In the genomic region with DNA sequence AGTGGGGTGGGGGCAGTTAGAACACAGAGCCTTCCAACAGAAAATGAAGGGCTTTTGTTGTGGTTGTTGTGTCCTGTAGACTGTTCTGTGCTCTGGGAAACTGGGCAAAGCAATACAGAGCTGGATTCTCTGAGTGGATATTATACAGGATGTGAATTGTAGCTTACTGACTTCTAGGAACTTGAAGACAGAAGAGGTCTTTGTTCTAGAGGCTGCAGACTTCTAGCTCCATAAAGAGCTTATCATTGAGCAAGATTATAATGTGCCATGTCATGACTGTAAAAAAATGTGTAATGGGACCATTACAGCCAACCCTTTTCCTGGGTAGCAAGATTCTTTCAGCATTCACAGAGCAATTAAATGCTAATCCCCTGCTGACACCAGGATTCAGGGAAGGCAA, we compare ENCODE assay signal across 10 mouse cellular contexts. TPM values are rescaled to one million over a fixed set of nuclear protein-coding genes. Genes with fewer than 3 reads are reported as not detected.
DNase-seq lines count a peak whose midpoint lies in the region; ATAC-seq and TF ChIP-seq lines count a peak whose summit lies in the region.
"Had no signal": no experiment of that assay in that cellular context is flagged by ENCODE, and none has a peak within 500 bp of the region (broad histone marks: within the 10 kb centered on the region; RNA-seq: fewer than 3 reads in every experiment).

No protein-coding gene starts in this region.

- no peak for TF ChIP-seq CTCF in spleen, adult 2 months (IDR thresholded peaks at IDR 0.05; ENCODE audit: extremely low read depth, insufficient read depth, insufficient read length, insufficient replicate concordance)
- no peak for TF ChIP-seq CTCF in stomach, postnatal 0 days (IDR thresholded peaks at IDR 0.05; ENCODE audit: low read depth)

- no peak overlapping the region for H3K4me2 ChIP-seq in heart, embryonic 13.5 days
- no peak overlapping the region for H3K4me2 ChIP-seq in limb, embryonic 13.5 days (replicated peaks)
- no peak overlapping the region for H3K4me2 ChIP-seq in stomach, postnatal 0 days (replicated peaks; ENCODE audit: low read depth)

- peak overlapping the region; percentile 59 for H3K27ac ChIP-seq in heart, embryonic 13.5 days (replicated peaks)
- peak overlapping the region; percentile 51; the same call in 1 of the 2 replicates for H3K27ac ChIP-seq in spleen, adult 2 months (ENCODE audit: insufficient read depth, low read length)
- peak overlapping the region; percentile 45; the same call in 1 of the 2 replicates for H3K27ac ChIP-seq in limb, embryonic 13.5 days
- H3K27ac ChIP-seq in stomach, postnatal 0 days (replicated peaks): peak overlapping the region; percentile 82

- ATAC-seq in heart, embryonic 13.5 days (ENCODE audit: extremely low read depth, insufficient number of reproducible peaks, low FRiP score, low TSS enrichment): no peak
- no peak for ATAC-seq in limb, embryonic 13.5 days (ENCODE audit: low FRiP score, low read depth)
- peak; percentile 86 for ATAC-seq in stomach, postnatal 0 days (ENCODE audit: low FRiP score, low TSS enrichment)

- TF ChIP-seq EP300 in stomach, postnatal 0 days (optimal IDR thresholded peaks at IDR 0.05): no peak

- peaks cover 20% of the 10 kb centered on the region for H3K36me3 ChIP-seq in heart, embryonic 13.5 days
- peaks cover 3% of the 10 kb centered on the region for H3K36me3 ChIP-seq in spleen, adult 2 months (ENCODE audit: control insufficient read depth, insufficient read depth, low read length)
- H3K36me3 ChIP-seq in limb, embryonic 13.5 days: peaks cover 23% of the 10 kb centered on the region
- H3K36me3 ChIP-seq in stomach, postnatal 0 days (ENCODE audit: control insufficient read depth, insufficient read depth, low read length): no peaks in the 10 kb centered on the region

- H3K27me3 ChIP-seq in heart, embryonic 13.5 days (replicated peaks): no peaks in the 10 kb centered on the region
- H3K27me3 ChIP-seq in spleen, adult 2 months (ENCODE audit: control insufficient read depth, insufficient read depth, low read length): no peaks in the 10 kb centered on the region
- H3K27me3 ChIP-seq in limb, embryonic 13.5 days: no peaks in the 10 kb centered on the region
- H3K27me3 ChIP-seq in stomach, postnatal 0 days (ENCODE audit: control insufficient read depth, insufficient read depth, low read length): no peaks in the 10 kb centered on the region
- H3K27me3 ChIP-seq: CH12.LX had no signal

- no peak overlapping the region for H3K9ac ChIP-seq in heart, embryonic 13.5 days
- H3K9ac ChIP-seq in limb, embryonic 13.5 days: no peak overlapping the region
- H3K9ac ChIP-seq in stomach, postnatal 0 days (ENCODE audit: low read length): no peak overlapping the region

- TF ChIP-seq POLR2A in spleen, adult 2 months (IDR thresholded peaks at IDR 0.05; ENCODE audit: low read depth, low read length): no peak

- H3K4me1 ChIP-seq in heart, embryonic 13.5 days: peaks cover 59% of the 10 kb centered on the region
- peaks cover 11% of the 10 kb centered on the region; the same call in 1 of the 2 replicates for H3K4me1 ChIP-seq in spleen, adult 2 months (ENCODE audit: control insufficient read depth, insufficient read depth, insufficient read length)
- H3K4me1 ChIP-seq in limb, embryonic 13.5 days: peaks cover 58% of the 10 kb centered on the region
- H3K4me1 ChIP-seq in stomach, postnatal 0 days (replicated peaks; ENCODE audit: control insufficient read depth, insufficient read depth): peaks cover 4% of the 10 kb centered on the region; the same call in 1 of the 2 replicates

- intact Hi-C loops in heart, postnatal 14 days (cut with DNase I): no loop called here

- no peaks in the 10 kb centered on the region for H3K9me3 ChIP-seq in heart, embryonic 13.5 days
- no peaks in the 10 kb centered on the region for H3K9me3 ChIP-seq in limb, embryonic 13.5 days
- H3K9me3 ChIP-seq in stomach, postnatal 0 days (ENCODE audit: control insufficient read depth, low read length): no peaks in the 10 kb centered on the region

- DNase-seq in heart, postnatal 14 days: no peak
- DNase-seq in spleen, adult 2 months (ENCODE audit: low read depth in 1 of 2, low spot score in 2 of 2): no peak
- no peak for DNase-seq in spleen, postnatal 36 days (ENCODE audit: low spot score in 2 of 2)
- no peak for DNase-seq in stomach, postnatal 0 days (ENCODE audit: low spot score)
- no peak for DNase-seq in kidney, adult 8-10 months
- DNase-seq in right cerebral cortex, postnatal 36 days (ENCODE audit: low spot score in 2 of 2): no peak
- DNase-seq: adrenal gland, adult 8-10 months had no signal

- no peak overlapping the region for H3K4me3 ChIP-seq in heart, embryonic 13.5 days
- no peak overlapping the region for H3K4me3 ChIP-seq in spleen, adult 2 months (ENCODE audit: extremely low read depth, insufficient read depth, insufficient read length)
- no peak overlapping the region for H3K4me3 ChIP-seq in limb, embryonic 13.5 days
- no peak overlapping the region for H3K4me3 ChIP-seq in stomach, postnatal 0 days (ENCODE audit: low read depth, low read length)

RNA-seq across cellular contexts. Expression of a gene that starts 26.9 kb away (rescaled TPM):
- 11.7 and 13.2 TPM in 2 replicates for polyA plus RNA-seq in heart, embryonic 13.5 days (2015; fragmentation: Nextera tagmentation; extraction: Ambion mirVana)
- total RNA-seq in heart, postnatal 14 days (2021): 10 to 100 TPM; 20.2 to 21.5 TPM
- polyA plus RNA-seq in spleen, adult 2 months (2012; rRNA removed): 9.0 and 12.9 TPM in 2 replicates
- polyA plus RNA-seq in limb, embryonic 13.5 days (2015; fragmentation: Nextera tagmentation; extraction: Ambion mirVana): 24.9 and 26.4 TPM in 2 replicates
- polyA plus RNA-seq in stomach, postnatal 0 days (2015; fragmentation: Nextera tagmentation; extraction: Ambion mirVana): 5.8 and 6.1 TPM in 2 replicates

RNA-seq across cellular contexts. Expression of a gene that starts 56.7 kb away (rescaled TPM):
- 66.1 and 74.9 TPM in 2 replicates for polyA plus RNA-seq in heart, embryonic 13.5 days (2015; fragmentation: Nextera tagmentation; extraction: Ambion mirVana)
- 10 to 100 TPM; 28.4 to 29.6 TPM for total RNA-seq in heart, postnatal 14 days (2021)
- polyA plus RNA-seq in spleen, adult 2 months (2012; rRNA removed): 63.7 and 81.9 TPM in 2 replicates
- polyA plus RNA-seq in limb, embryonic 13.5 days (2015; fragmentation: Nextera tagmentation; extraction: Ambion mirVana): 121 and 128 TPM in 2 replicates
- 143 TPM in 2 replicates for polyA plus RNA-seq in stomach, postnatal 0 days (2015; fragmentation: Nextera tagmentation; extraction: Ambion mirVana)
